Mouse (Mus musculus) liver, embryonic 16.5 days (tissue): ENCODE measurements around the gene Snx18. TPM values are rescaled to one million over a fixed set of nuclear protein-coding genes. Genes with fewer than 3 reads are reported as not detected.

Experiments
- ATAC-seq: fragments of 200-750 bp; cut with Nextera tagmentation; 2 replicates; pipeline ENCODE4 v1.8.0; 2017; ENCODE audit warnings: low read depth, mild to moderate bottlenecking, moderate number of reproducible peaks, moderate library complexity
- H3K27ac ChIP-seq: fragments of 300-500 bp; sonication (generic); 2 replicates; pipeline ENCODE4 v1.5.1; 2014; ENCODE audit warnings: mild to moderate bottlenecking, low read length
- H3K27me3 ChIP-seq: fragments of 300-500 bp; sonication (generic); 2 replicates; pipeline ENCODE4 v1.6.1; 2014; ENCODE audit warnings: low read depth, low read length, mixed read lengths; ENCODE audit not compliant: control insufficient read depth, insufficient read depth
- H3K36me3 ChIP-seq: fragments of 300-500 bp; sonication (generic); 2 replicates; pipeline ENCODE4 v1.6.1; 2014; ENCODE audit warnings: mild to moderate bottlenecking; ENCODE audit not compliant: control insufficient read depth, insufficient read depth
- H3K4me1 ChIP-seq: fragments of 300-500 bp; sonication (generic); 2 replicates; pipeline ENCODE4 v1.6.1; 2014; ENCODE audit warnings: low read depth, low read length, mixed read lengths; ENCODE audit not compliant: control insufficient read depth
- H3K4me2 ChIP-seq: fragments of 300-500 bp; sonication (generic); 2 replicates; pipeline ENCODE4 v1.6.1; 2014; ENCODE audit warnings: low read depth, low read length, mixed read lengths
- H3K4me3 ChIP-seq: fragments of 300-500 bp; sonication (generic); 2 replicates; pipeline ENCODE4 v1.5.1; 2014; ENCODE audit warnings: low read depth, mild to moderate bottlenecking, low read length
- H3K9ac ChIP-seq: fragments of 300-500 bp; sonication (generic); 2 replicates; pipeline ENCODE4 v1.6.1; 2014; ENCODE audit warnings: low read depth, low read length
- H3K9me3 ChIP-seq: fragments of 300-500 bp; sonication (generic); replicated peaks from 2 replicates; pipeline ENCODE4 v1.6.1; 2016; ENCODE audit warnings: low read length; ENCODE audit not compliant: control insufficient read depth
- WGBS: fragments of 180-500 bp; shearing (Covaris S2); extraction: QIAGEN DNeasy Blood & Tissue Kit; methylation state at CpG from one replicate; pipeline ENCODE4 v1.1.7; 2014; ENCODE audit not compliant: insufficient replicate concordance; 5-methylcytosine and 5-hydroxymethylcytosine counted together
- polyA plus RNA-seq: library from polyadenylated mRNA; unstranded; fragments of >200 nt; fragmentation: Nextera tagmentation; extraction: Ambion mirVana; gene quantifications from 2 replicates; pipeline ENCODE4 v1.2.1, GENCODE M21; 2015

The Snx18 gene
- polyA plus RNA-seq, 1 experiment from 2014 or later, result 4.7 TPM

GRCm38 (mm10) chr13:113619003-113619402 lies 639 bp upstream of the Snx18 start:
- no peak overlapping the region for H3K9ac ChIP-seq

DNA sequence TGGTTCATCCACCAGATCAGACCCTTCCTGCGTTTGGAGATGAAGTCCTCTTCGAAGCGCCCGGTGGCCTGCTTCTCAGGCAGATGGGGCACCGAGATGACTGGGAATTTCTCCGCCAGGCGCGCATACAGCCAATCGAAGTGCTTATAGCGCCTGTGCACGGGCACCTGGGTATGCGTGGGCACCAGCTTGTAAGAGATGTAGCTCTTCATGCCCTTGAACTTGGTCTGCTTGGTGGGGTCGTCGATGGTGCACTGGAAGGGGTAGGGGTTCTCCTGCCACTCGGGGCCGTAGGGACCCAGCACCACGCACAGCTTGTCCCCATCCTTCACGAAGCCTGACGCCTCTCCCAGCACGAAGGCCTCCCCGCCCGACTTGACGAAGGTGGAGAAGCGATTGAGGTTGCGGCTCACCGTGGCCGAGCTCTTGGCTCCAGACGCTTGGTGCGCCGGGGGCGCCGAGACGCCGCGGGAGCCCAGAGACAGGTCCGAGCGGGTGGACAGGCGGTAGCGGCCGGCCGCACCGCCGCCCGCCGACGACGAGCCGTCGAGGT lies 950 bp downstream of the Snx18 start:
- Histone ChIP-seq H3K36me3 (no peaks in the 10 kb centered on the region), H3K9me3 (no peaks in the 10 kb centered on the region), H3K27ac (peak overlapping the region; percentile 73; the same call in 1 of the 2 replicates), H3K4me1 (peaks cover 17% of the 10 kb centered on the region), H3K27me3 (peaks cover 5% of the 10 kb centered on the region; the same call in 1 of the 2 replicates), H3K9ac (peak overlapping the region; percentile 79), H3K4me2 (peak overlapping the region; percentile 71), H3K4me3 (peak overlapping the region; percentile 73)
- 15% methylated on average over 49 of the region's 49 CpGs for WGBS
- ATAC-seq, result no peak

More at GRCm38 (mm10) chr13:113619003-113619402, 639 bp upstream of the Snx18 start:
- Histone ChIP-seq H3K27me3 (peaks cover 5% of the 10 kb centered on the region; the same call in 1 of the 2 replicates), H3K4me3 (no peak overlapping the region), H3K4me2 (no peak overlapping the region), H3K27ac (no peak overlapping the region), H3K36me3 (no peaks in the 10 kb centered on the region), H3K9me3 (no peaks in the 10 kb centered on the region), H3K4me1 (peaks cover 10% of the 10 kb centered on the region)
- ATAC-seq, result no peak
- WGBS, result 51% methylated on average over 9 of the region's 9 CpGs

DNA sequence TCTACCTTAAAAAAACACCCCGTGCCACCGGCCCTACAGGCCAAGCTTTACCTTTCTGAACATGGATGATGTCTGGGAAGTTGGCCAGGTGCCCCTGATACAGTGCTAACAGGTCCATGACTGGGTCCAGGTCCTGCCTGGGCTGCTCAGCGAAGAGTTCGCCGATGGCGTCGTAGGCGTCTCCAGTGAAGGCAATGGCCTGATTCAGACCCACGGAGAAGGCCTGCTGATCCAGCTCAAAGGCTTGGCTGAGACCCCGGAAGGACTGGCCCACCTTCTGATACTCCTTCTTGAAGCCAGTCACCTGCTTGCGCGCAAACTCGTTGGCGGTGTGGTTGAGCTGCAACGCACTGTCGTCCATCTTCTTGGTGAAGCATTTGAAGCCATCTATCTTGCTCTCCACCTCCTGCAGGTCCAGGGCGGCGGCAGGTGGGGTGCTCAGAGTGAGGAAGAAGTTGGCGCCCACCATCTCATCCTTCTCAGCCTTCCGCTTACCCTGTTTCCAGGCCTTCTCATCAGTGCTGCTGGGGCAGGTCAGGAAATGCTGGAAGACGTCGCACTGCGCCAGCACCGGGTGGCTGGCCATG lies 1.5 kb downstream of the Snx18 start:
- Histone ChIP-seq H3K4me2 (peak overlapping the region; percentile 71), H3K27ac (peak overlapping the region; percentile 22), H3K9ac (peak overlapping the region; percentile 79), H3K4me1 (peaks cover 17% of the 10 kb centered on the region), H3K27me3 (peaks cover 5% of the 10 kb centered on the region; the same call in 1 of the 2 replicates), H3K36me3 (no peaks in the 10 kb centered on the region), H3K9me3 (no peaks in the 10 kb centered on the region), H3K4me3 (peak overlapping the region; percentile 73)
- WGBS, result 65% methylated on average over 24 of the region's 24 CpGs
- no peak for ATAC-seq

DNA sequence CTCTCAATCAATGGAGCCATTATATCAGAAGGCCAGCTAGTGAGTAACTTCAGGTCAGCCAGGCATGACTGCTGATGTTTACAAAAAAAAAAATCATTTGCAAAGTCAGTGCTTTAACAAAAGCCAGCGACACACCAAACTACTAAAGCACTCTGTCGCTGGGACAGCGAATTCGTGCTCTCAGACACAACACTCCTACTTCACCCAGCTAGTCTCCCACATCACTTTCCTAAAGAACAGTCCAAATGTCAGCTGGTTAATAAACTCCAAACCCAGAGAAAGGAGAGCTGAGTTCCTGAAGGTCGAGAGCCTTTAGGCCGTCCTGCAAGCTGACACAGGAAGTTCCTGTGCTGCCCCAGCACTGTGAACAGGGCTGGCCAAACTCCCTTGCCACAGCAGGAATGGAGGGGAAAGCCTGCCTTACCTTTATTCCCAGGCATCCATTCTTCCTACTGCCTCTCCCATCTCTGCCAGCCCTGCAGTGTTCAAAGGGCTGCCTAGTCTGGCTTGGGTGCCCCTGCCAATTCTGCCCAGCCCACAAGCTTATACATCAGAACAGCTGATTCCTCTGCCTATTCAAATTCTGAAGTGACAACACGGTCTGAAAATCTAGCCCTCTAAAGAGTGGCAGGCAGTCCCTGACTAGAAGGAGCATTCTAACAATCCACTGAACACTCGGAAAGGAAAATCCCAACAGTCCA lies 2.2 kb downstream of the Snx18 start:
- 17% methylated on average over 8 of the region's 8 CpGs for WGBS
- no peak for ATAC-seq
- Histone ChIP-seq H3K27ac (peak overlapping the region; percentile 68), H3K27me3 (peaks cover 5% of the 10 kb centered on the region; the same call in 1 of the 2 replicates), H3K9ac (peak overlapping the region; percentile 79), H3K36me3 (no peaks in the 10 kb centered on the region), H3K9me3 (no peaks in the 10 kb centered on the region), H3K4me3 (peak overlapping the region; percentile 73), H3K4me2 (peak overlapping the region; percentile 71), H3K4me1 (peaks cover 24% of the 10 kb centered on the region)

GRCm38 (mm10) chr13:113615546-113615941 lies 2.8 kb downstream of the Snx18 start:
- Histone ChIP-seq H3K27ac (peak overlapping the region; percentile 68), H3K4me1 (peaks cover 28% of the 10 kb centered on the region)

GRCm38 (mm10) chr13:113614635-113615545 lies 3.5 kb downstream of the Snx18 start:
- H3K36me3 ChIP-seq, result no peaks in the 10 kb centered on the region
- 9% methylated on average over 24 of the region's 24 CpGs for WGBS
- H3K4me2 ChIP-seq, result peak overlapping the region; percentile 71
- H3K4me1 ChIP-seq, result peaks cover 34% of the 10 kb centered on the region
- peak; percentile 61 for ATAC-seq
- H3K9ac ChIP-seq, result peak overlapping the region; percentile 79
- peaks cover 5% of the 10 kb centered on the region; the same call in 1 of the 2 replicates for H3K27me3 ChIP-seq
- peak overlapping the region; percentile 73 for H3K4me3 ChIP-seq
- no peaks in the 10 kb centered on the region for H3K9me3 ChIP-seq
- H3K27ac ChIP-seq, result peak overlapping the region; percentile 68

More at GRCm38 (mm10) chr13:113615546-113615941, 2.8 kb downstream of the Snx18 start:
- H3K4me2 ChIP-seq, result peak overlapping the region; percentile 71
- no peaks in the 10 kb centered on the region for H3K9me3 ChIP-seq
- H3K9ac ChIP-seq, result peak overlapping the region; percentile 79
- ATAC-seq, result no peak
- no peaks in the 10 kb centered on the region for H3K36me3 ChIP-seq
- H3K4me3 ChIP-seq, result peak overlapping the region; percentile 73
- 7% methylated on average over 10 of the region's 10 CpGs for WGBS
- peaks cover 5% of the 10 kb centered on the region; the same call in 1 of the 2 replicates for H3K27me3 ChIP-seq

DNA sequence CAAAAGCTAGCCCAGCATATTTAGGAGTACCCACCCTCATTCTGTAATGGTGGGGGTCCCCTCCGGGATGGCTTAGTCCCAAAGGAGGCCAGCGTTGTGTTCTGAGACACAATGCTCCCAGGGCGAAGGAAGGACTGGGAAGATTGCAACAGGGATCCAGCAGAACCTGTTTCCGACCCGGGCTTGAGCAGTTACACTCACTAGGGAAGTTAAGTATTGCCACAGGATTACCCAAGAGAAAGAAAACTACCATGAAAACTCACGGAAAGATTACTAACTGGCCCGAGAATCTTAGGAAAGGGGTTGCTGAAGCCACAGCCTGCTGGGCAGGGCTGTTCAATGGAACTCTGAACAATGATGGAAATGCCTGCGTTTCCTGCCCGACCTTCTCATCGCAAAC lies 4.5 kb downstream of the Snx18 start:
- no peak for ATAC-seq
- Histone ChIP-seq H3K4me2 (peak overlapping the region; percentile 71), H3K9ac (peak overlapping the region; percentile 11; the same call in 1 of the 2 replicates), H3K27ac (peak overlapping the region; percentile 39; the same call in 1 of the 2 replicates), H3K27me3 (peaks cover 5% of the 10 kb centered on the region; the same call in 1 of the 2 replicates), H3K4me3 (peak overlapping the region; percentile 34), H3K36me3 (no peaks in the 10 kb centered on the region), H3K9me3 (no peaks in the 10 kb centered on the region), H3K4me1 (peaks cover 40% of the 10 kb centered on the region)
- 52% methylated on average over 10 of the region's 10 CpGs for WGBS

GRCm38 (mm10) chr13:113613341-113613740 lies 5.0 kb downstream of the Snx18 start:
- H3K4me3 ChIP-seq, result peak overlapping the region; percentile 34
- peaks cover 40% of the 10 kb centered on the region for H3K4me1 ChIP-seq
- H3K9me3 ChIP-seq, result no peaks in the 10 kb centered on the region
- no peak overlapping the region; the same call in 1 of the 2 replicates for H3K27ac ChIP-seq
- peak overlapping the region; percentile 71 for H3K4me2 ChIP-seq
- 45% methylated on average over 12 of the region's 12 CpGs for WGBS
- no peaks in the 10 kb centered on the region for H3K36me3 ChIP-seq
- peak overlapping the region; percentile 11; the same call in 1 of the 2 replicates for H3K9ac ChIP-seq
- peaks cover 5% of the 10 kb centered on the region; the same call in 1 of the 2 replicates for H3K27me3 ChIP-seq
- ATAC-seq, result no peak
